Mouse (Mus musculus): ENCODE measurements at regions not wholly inside any gene's neighbourhood (a gene's known extent, or its start where the extent isn't known, plus 50 kb on each side); places are given as distances from the start of the nearest gene placed in this dataset.

DNA sequence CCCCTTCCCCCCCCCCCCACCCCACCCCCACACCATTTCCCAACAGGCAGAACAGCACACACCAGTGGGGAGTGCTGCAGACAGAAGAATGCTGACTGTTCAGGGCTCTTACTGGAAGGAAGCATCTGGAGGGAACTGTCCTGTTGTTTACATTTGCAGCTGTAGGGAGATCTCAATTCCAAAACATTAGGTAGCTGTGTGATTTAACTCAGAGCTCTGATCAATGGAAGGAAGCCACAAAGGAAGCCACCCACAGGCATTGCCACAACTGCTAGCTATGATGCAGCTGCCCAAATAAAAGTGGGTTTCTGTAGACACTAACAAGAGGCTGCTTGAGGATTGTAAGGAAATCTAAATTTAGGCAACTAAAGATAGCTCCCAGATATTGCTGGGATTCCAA, 359.7 kb downstream of the Adam3 start:
- no peak for TF ChIP-seq EP300 (optimal IDR thresholded peaks at IDR 0.05)
- no peak for TF ChIP-seq CTCF (IDR thresholded peaks at IDR 0.05; ENCODE audit: low read depth)

Data from stomach, postnatal 0 days (tissue).